Mouse (Mus musculus) embryonic facial prominence, embryonic 13.5 days (tissue): ENCODE data around the gene Tmprss4. TPM values are rescaled to one million over a fixed set of nuclear protein-coding genes. Genes with fewer than 3 reads are reported as not detected.

ENCODE experiments used
- ATAC-seq: fragments of 200-750 bp; cut with Nextera tagmentation; 2 replicates; pipeline ENCODE4 v1.8.0; 2017; ENCODE audit warnings: low read depth; ENCODE audit not compliant: insufficient number of reproducible peaks, insufficient read depth, low FRiP score, low TSS enrichment
- H3K27ac ChIP-seq: fragments of 300-500 bp; sonication (generic); 2 replicates; pipeline ENCODE4 v1.5.1; 2015; ENCODE audit warnings: moderate library complexity, mild to moderate bottlenecking, inconsistent platforms
- H3K27me3 ChIP-seq: fragments of 300-500 bp; sonication (generic); 2 replicates; pipeline ENCODE4 v1.6.1; 2015; ENCODE audit warnings: mild to moderate bottlenecking, inconsistent platforms
- H3K36me3 ChIP-seq: fragments of 300-500 bp; sonication (generic); 2 replicates; pipeline ENCODE4 v1.6.1; 2015; ENCODE audit warnings: mild to moderate bottlenecking, inconsistent platforms
- H3K4me1 ChIP-seq: fragments of 300-500 bp; sonication (generic); 2 replicates; pipeline ENCODE4 v1.6.1; 2015; ENCODE audit warnings: inconsistent platforms
- H3K4me2 ChIP-seq: fragments of 300-500 bp; sonication (generic); 2 replicates; pipeline ENCODE4 v1.6.1; 2015; ENCODE audit warnings: moderate library complexity, mild to moderate bottlenecking, inconsistent platforms
- H3K4me3 ChIP-seq: fragments of 300-500 bp; sonication (generic); 2 replicates; pipeline ENCODE4 v1.5.1; 2015; ENCODE audit warnings: mild to moderate bottlenecking, inconsistent platforms
- H3K9ac ChIP-seq: fragments of 300-500 bp; sonication (generic); 2 replicates; pipeline ENCODE4 v1.6.1; 2015; ENCODE audit warnings: mild to moderate bottlenecking, inconsistent platforms
- H3K9me3 ChIP-seq: fragments of 300-500 bp; sonication (generic); 2 replicates; pipeline ENCODE4 v1.6.1; 2016; ENCODE audit warnings: inconsistent platforms
- WGBS: fragments of 180-500 bp; shearing (Covaris S2); methylation state at CpG from one replicate; pipeline ENCODE4 v1.1.7; 2015; ENCODE audit warnings: mixed read lengths; 5-methylcytosine and 5-hydroxymethylcytosine counted together
- polyA plus RNA-seq: library from polyadenylated mRNA; unstranded; fragments of >200 nt; fragmentation: Nextera tagmentation; extraction: Ambion mirVana; gene quantifications from 2 replicates; pipeline ENCODE4 v1.2.1, GENCODE M21; 2015

Gene Tmprss4
- polyA plus RNA-seq, 1 experiment from 2014 or later = 1.3 TPM

DNA sequence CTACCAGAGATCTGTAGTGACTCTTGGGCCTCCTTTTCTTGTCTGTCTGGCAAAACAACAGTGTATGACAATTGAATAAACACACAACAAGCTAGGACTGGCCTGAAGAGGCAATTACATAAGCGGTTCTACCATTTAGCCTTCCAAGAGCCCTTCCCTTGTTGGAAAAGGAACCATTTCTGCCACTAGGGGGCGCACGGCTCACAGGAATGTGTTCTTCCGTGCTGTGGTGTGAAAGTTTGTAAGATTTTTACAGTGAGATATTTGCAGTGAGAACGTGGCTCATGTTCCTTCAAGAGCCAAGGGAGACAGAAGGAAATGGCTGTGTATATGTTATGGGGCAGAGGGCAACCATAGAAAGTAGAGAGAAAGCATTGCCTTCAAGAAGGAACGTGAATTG, 17.7 kb upstream of the Tmprss4 start:
- Histone ChIP-seq H3K4me3 (no peak overlapping the region), H3K9ac (no peak overlapping the region), H3K27me3 (no peaks in the 10 kb centered on the region), H3K27ac (no peak overlapping the region), H3K36me3 (no peaks in the 10 kb centered on the region), H3K4me2 (no peak overlapping the region), H3K9me3 (no peaks in the 10 kb centered on the region), H3K4me1 (no peaks in the 10 kb centered on the region)
- 15% methylated on average over 6 of the region's 6 CpGs for whole genome bisulfite sequencing
- ATAC-seq = no peak

DNA sequence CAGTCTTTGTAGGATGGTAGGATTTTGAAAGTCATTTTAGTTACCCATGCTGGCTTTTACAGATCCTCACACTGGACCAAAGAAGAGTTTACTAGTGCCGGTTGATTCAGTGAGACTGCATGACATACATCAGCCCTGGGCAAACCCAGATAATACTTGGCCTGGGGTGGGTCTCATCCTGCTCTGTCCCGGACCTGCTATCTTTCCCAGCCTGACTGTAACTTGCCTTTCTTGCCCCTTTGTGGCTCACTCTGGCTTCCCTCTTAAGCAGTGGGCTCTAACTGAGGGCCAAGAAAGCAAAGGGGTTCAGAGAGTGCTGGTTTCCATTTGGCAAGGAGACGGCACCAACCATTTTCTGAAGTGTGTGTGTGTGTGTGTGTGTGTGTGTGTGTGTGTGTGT, 15.8 kb upstream of the Tmprss4 start:
- no peak overlapping the region for H3K9ac ChIP-seq
- no peaks in the 10 kb centered on the region for H3K4me1 ChIP-seq
- H3K4me2 ChIP-seq = no peak overlapping the region
- no peak for ATAC-seq
- WGBS = 86% methylated on average over 3 of the region's 3 CpGs
- H3K9me3 ChIP-seq = no peaks in the 10 kb centered on the region
- H3K36me3 ChIP-seq = no peaks in the 10 kb centered on the region
- H3K27ac ChIP-seq = no peak overlapping the region
- no peaks in the 10 kb centered on the region for H3K27me3 ChIP-seq
- H3K4me3 ChIP-seq = no peak overlapping the region

DNA sequence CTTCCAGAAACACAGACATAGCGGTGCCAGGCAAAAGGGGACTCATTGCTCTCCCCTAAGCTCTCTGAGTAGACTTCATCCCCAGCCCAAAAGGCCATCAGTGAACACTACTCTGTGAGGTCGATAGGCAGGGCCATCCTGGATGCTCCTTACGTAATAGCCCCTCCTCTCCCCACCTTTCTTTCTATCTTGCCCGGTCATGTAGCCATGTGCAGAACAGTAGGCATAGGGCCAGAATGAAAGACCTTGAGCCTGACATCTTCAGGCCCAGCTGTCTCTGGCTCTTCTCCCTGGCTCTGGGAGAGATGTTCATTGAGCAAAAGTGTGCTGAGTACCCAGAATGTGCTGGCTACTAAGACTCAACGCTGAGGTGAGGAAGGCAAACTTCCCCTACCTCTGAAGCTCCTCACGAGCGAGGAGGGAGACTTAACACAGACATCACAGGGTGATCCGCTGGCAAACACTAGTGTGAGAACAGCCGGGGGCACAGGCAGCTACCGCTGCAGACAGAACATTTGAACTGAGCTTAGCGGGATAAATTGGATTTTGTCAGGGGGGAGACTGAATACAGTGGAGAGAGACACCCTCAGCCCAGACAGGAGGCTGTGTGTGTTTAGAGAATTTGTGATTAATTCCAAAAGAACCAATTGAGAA, 11.8 kb upstream of the Tmprss4 start:
- no peaks in the 10 kb centered on the region for H3K36me3 ChIP-seq
- no peak overlapping the region for H3K27ac ChIP-seq
- H3K4me2 ChIP-seq = no peak overlapping the region
- no peak overlapping the region for H3K4me3 ChIP-seq
- H3K9me3 ChIP-seq = no peaks in the 10 kb centered on the region
- H3K4me1 ChIP-seq = peaks cover 6% of the 10 kb centered on the region; the same call in 1 of the 2 replicates
- 71% methylated on average over 11 of the region's 11 CpGs for WGBS
- ATAC-seq = no peak
- no peaks in the 10 kb centered on the region for H3K27me3 ChIP-seq
- no peak overlapping the region for H3K9ac ChIP-seq

DNA sequence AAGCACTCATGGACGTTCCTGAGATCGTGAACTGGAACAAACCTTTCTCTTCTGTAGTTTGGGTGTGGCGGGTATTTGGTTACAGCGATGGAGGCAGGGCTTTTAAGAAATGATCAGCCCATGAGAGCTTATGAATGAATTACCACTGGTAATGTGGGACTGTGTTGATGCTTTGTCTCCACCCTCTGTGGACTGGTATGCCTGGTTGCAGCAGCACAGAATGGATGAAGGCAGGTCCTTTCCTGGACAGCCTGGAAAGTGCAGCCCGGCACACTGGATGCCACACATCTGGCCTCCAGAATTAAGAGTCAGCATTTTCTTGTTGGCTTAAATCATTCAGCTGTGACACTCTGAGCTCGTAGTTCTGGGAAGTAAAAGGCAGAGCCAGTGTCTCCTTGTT, 8.1 kb upstream of the Tmprss4 start:
- no peak overlapping the region for H3K4me2 ChIP-seq
- no peak overlapping the region for H3K27ac ChIP-seq
- 60% methylated on average over 6 of the region's 6 CpGs for WGBS
- no peaks in the 10 kb centered on the region for H3K36me3 ChIP-seq
- no peaks in the 10 kb centered on the region for H3K9me3 ChIP-seq
- no peak overlapping the region for H3K9ac ChIP-seq
- no peak for ATAC-seq
- peaks cover 6% of the 10 kb centered on the region; the same call in 1 of the 2 replicates for H3K4me1 ChIP-seq
- H3K27me3 ChIP-seq = no peaks in the 10 kb centered on the region
- no peak overlapping the region for H3K4me3 ChIP-seq

DNA sequence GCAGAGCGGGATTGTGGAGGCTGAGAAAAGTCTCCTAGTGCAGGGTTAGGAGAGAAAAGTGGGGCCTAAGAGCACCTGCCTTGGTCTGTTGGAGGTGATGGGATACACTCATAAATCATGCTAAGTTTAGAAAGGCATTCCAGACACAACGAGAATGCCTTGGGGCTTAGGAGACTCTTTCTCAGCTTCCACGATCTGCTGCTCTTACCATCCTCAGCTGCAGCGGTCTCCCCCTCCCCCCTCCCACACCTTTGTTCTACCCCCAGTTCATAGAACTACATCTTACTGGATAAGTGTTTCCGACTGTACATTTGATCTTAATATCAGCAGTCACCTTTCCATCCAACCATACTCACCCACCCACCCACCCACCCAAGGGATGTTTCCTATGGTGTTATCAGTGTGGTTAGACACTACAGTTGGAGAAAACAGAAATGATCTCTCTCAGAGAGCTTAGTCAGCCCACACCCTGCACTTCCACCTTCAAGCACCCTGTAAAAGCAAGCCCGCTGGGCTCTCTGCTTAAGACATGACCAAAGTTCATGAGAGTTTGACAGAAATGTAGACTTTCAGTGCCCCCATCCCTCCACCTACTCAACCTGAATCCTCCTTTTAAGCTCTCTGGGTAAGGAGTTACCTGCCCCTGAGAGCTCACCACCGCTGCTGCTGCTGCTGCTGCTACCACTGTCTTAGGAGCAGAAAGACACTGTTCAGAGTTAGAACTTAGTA, 3.3 kb upstream of the Tmprss4 start:
- ATAC-seq = no peak
- WGBS = 71% methylated on average over 7 of the region's 7 CpGs

DNA sequence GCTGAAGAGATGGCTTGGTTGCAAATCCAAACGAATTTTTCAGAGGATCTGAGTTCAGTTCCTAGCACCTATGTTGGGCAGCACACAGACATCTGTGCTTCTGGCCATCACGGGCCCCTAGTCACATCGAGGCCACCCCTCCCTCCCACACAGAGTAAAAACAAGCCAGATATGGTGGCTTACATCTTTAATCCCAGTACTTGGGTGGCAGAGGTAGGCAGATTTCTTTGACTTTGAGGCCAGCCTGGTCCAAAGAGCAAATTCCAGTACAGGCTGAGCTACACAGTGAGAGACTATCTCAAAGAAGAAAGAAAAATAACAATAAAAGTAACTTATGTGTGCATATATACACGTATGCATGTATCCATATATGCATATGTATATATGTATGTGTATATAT, 2.2 kb upstream of the Tmprss4 start:
- H3K36me3 ChIP-seq = no peaks in the 10 kb centered on the region
- H3K27ac ChIP-seq = no peak overlapping the region
- H3K27me3 ChIP-seq = no peaks in the 10 kb centered on the region
- no peak overlapping the region for H3K9ac ChIP-seq
- no peaks in the 10 kb centered on the region for H3K9me3 ChIP-seq
- ATAC-seq = no peak
- H3K4me2 ChIP-seq = no peak overlapping the region
- H3K4me1 ChIP-seq = no peaks in the 10 kb centered on the region
- H3K4me3 ChIP-seq = no peak overlapping the region
- 66% methylated on average over 4 of the region's 4 CpGs for WGBS

More for the DNA sequence above, 3.3 kb upstream of the Tmprss4 start:
- Histone ChIP-seq H3K4me2 (no peak overlapping the region), H3K4me1 (peaks cover 5% of the 10 kb centered on the region; the same call in 1 of the 2 replicates), H3K9me3 (no peaks in the 10 kb centered on the region), H3K36me3 (no peaks in the 10 kb centered on the region), H3K27ac (no peak overlapping the region), H3K4me3 (no peak overlapping the region), H3K27me3 (no peaks in the 10 kb centered on the region), H3K9ac (no peak overlapping the region)

DNA sequence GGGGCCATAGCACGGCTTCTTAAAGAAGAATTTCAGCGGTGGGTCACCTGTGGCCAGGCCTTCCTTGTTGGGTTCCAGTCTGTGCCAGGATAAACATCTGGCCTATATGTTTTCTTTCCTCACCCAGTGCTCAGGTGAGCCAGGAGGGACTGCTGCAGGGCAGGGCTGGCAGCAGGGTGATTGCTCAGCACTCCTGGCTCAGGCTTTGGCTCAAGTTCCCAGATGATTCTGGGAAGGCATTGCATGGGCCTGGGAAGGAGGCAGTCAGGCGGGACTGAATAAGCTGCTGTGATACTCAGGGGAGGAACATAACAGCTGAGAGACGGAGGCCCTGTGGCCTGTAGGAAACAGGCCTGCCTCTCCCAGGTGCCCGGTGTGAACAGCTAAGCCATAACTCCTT, 1.3 kb upstream of the Tmprss4 start:
- no peak overlapping the region for H3K9ac ChIP-seq
- ATAC-seq = no peak
- WGBS = 73% methylated on average over 5 of the region's 5 CpGs
- H3K4me2 ChIP-seq = no peak overlapping the region
- no peak overlapping the region for H3K27ac ChIP-seq
- no peak overlapping the region for H3K4me3 ChIP-seq
- H3K36me3 ChIP-seq = no peaks in the 10 kb centered on the region
- H3K9me3 ChIP-seq = no peaks in the 10 kb centered on the region
- no peaks in the 10 kb centered on the region for H3K27me3 ChIP-seq
- H3K4me1 ChIP-seq = no peaks in the 10 kb centered on the region

DNA sequence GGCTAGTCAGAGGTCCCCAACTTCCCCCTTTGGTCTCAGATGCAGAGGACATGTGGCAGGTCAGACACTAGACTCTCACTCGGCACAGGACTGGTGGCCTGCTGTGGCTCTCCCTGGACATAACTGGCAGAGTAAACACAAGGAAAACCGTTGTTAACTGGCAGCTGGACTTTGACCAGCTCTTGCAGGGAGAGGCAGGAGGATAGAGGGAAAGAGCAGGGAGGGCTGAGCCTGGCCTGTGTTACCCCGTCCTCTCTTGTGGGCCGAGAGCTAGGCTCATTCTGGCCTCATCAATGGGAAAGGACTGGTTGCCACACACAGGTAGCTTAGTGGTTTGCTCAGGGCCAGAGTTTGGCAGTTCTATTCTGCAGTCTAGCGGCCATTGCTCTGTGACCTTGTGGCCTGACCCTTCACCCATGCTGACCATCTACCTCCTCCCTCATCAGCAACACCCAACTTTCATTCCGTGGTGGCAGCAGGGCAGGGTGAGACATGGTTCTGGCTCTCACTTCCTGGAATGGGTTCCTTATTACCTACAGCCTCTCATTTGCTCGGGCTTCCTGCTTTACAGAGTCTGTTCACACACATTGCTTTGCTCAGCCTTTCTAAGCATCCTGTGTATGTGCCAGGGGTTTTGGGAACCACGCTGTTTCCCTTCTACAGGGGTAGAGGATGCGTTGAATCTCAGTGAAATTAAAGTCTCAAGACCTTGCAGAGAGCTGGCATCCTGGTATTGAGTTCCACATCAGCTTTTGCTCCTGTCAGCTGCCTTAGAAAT, 1.7 kb downstream of the Tmprss4 start:
- no peaks in the 10 kb centered on the region for H3K27me3 ChIP-seq
- H3K27ac ChIP-seq = no peak overlapping the region
- no peak overlapping the region for H3K4me2 ChIP-seq
- no peak overlapping the region for H3K4me3 ChIP-seq
- WGBS = 69% methylated on average over 9 of the region's 9 CpGs
- no peaks in the 10 kb centered on the region for H3K9me3 ChIP-seq
- no peak overlapping the region for H3K9ac ChIP-seq
- no peak for ATAC-seq
- no peaks in the 10 kb centered on the region for H3K36me3 ChIP-seq
- no peaks in the 10 kb centered on the region for H3K4me1 ChIP-seq

DNA sequence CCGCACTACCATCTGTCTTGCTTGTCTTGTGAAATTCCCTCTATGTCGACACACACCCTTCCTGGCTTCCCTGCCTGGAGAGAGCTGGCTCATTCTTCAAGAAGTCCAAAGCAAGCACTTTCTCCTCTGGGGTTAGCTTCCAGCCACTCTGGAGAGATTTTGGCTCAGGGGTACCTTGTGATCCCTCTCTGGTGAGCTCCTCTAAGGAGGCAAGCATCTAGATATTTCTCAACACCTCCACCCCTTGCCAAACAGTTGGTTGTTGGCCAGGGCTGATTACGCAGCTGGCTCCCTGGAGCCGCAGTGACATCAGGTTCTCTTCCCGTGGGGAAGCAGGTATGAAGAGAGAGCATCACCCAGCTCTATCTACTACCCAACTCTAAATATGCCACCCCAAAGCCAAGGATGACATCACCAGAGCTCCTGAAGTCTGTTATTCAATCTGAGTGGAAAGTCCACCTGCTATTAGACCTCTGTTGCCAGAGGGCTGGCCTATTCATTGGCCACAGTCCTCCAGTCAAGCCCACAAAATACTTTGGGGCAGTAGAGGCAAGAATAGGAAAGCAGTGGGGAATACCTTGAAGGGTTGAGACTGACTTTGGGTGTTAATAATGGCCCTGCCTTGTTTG, 2.5 kb downstream of the Tmprss4 start:
- no peak overlapping the region for H3K4me2 ChIP-seq
- 85% methylated on average over 5 of the region's 5 CpGs for WGBS
- H3K9me3 ChIP-seq = no peaks in the 10 kb centered on the region
- no peak overlapping the region for H3K4me3 ChIP-seq
- no peak overlapping the region for H3K27ac ChIP-seq
- ATAC-seq = no peak
- H3K27me3 ChIP-seq = no peaks in the 10 kb centered on the region
- no peak overlapping the region for H3K9ac ChIP-seq
- no peaks in the 10 kb centered on the region for H3K36me3 ChIP-seq
- no peaks in the 10 kb centered on the region for H3K4me1 ChIP-seq

DNA sequence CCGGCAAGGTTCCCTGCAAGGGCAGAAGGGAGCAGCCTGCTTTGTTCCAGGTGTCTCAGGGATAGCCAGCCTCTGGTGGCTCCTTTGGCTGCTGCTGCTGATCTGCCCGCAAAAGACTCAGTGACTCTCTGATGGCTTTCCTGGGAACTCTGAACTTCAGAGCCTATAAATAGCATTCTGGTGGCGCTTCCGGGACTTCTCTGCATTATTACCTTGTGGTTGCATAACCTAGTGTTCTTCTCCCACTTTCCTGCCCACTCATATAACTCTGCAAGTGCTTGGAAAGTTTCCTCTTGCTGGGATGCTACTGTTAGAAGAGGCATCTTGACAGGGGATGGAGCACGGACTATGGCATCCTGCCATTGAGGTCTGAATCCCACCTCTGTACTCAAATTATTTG, 6.3 kb downstream of the Tmprss4 start:
- Histone ChIP-seq H3K27me3 (no peaks in the 10 kb centered on the region), H3K4me2 (no peak overlapping the region)

DNA sequence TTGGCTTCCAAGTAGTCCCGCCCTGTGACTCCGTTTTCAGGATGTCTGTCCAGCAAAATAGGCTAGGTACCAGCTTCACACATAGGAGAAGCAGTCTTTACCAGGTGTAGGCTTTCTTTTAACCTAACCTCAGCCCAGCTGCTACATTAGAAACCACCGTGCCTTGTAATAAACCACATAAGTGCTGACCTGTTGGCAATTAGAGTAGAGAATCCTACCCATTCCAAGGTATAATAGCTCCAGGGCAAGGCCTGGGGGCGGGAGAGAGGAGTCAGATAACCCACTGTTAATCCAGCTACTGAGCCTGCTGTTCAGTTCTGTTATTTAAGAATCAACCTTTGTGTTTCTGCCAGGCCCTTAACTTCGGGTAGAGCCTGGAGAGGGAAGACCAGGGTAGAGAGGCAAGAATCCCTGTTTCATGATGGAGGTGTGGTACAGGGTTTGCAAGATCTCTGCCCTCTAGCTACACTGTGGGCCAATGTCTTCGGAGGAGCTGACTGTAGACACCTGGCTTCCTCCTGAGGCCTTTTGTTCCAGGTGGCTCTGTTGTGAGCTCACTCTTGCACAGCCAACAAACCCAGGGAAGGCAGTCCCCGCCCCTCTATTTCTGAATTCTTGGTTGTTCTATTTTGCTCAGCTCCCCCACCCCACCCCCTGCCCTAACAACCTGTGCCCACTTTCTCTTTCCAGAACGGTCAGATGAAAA, 7.6 kb downstream of the Tmprss4 start:
- 56% methylated on average over 8 of the region's 8 CpGs for WGBS
- H3K27me3 ChIP-seq = no peaks in the 10 kb centered on the region
- no peak for ATAC-seq

More for the DNA sequence above, 6.3 kb downstream of the Tmprss4 start:
- no peak overlapping the region for H3K4me3 ChIP-seq
- H3K9me3 ChIP-seq = no peaks in the 10 kb centered on the region
- H3K4me1 ChIP-seq = no peaks in the 10 kb centered on the region
- H3K27ac ChIP-seq = no peak overlapping the region
- WGBS = 84% methylated on average over 5 of the region's 5 CpGs
- ATAC-seq = no peak
- H3K36me3 ChIP-seq = no peaks in the 10 kb centered on the region
- no peak overlapping the region for H3K9ac ChIP-seq

More for the DNA sequence above, 7.6 kb downstream of the Tmprss4 start:
- no peaks in the 10 kb centered on the region for H3K36me3 ChIP-seq
- no peak overlapping the region for H3K9ac ChIP-seq
- no peak overlapping the region for H3K4me2 ChIP-seq
- H3K27ac ChIP-seq = no peak overlapping the region
- no peaks in the 10 kb centered on the region for H3K4me1 ChIP-seq
- H3K4me3 ChIP-seq = no peak overlapping the region
- no peaks in the 10 kb centered on the region for H3K9me3 ChIP-seq
